Mouse (Mus musculus) forebrain, embryonic 11.5 days (tissue): ENCODE results near the gene Selenbp2. TPM values are rescaled to one million over a fixed set of nuclear protein-coding genes. Genes with fewer than 3 reads are reported as not detected.
"Not testable (repeated sequence)": the region's sequence is repeated elsewhere in the genome, so short reads cannot be mapped to it uniquely, and the experiment has no call there.

Experiments used
- ATAC-seq: fragments of 200-750 bp; cut with Nextera tagmentation; replicated peaks from 2 replicates; pipeline ENCODE4 v1.8.0; 2017; ENCODE audit warnings: moderate TSS enrichment; ENCODE audit not compliant: low FRiP score
- DNase-seq: peaks from one replicate; pipeline ENCODE4 v3.0.0-alpha.2; 2017; ENCODE audit warnings: low spot score
- H3K27ac ChIP-seq: fragments of 300-500 bp; sonication (generic); 2 replicates; pipeline ENCODE4 v1.5.1; 2014; ENCODE audit warnings: low read depth, low read length
- H3K27me3 ChIP-seq: fragments of 300-500 bp; sonication (generic); 2 replicates; pipeline ENCODE4 v1.6.1; 2014; ENCODE audit warnings: mild to moderate bottlenecking, low read length, mixed read lengths; ENCODE audit not compliant: control insufficient read depth, insufficient read depth
- H3K36me3 ChIP-seq: fragments of 300-500 bp; sonication (generic); 2 replicates; pipeline ENCODE4 v1.6.1; 2014; ENCODE audit warnings: mild to moderate bottlenecking, low read length, moderate library complexity, mixed read lengths; ENCODE audit not compliant: control insufficient read depth, insufficient read depth
- H3K4me1 ChIP-seq: fragments of 300-500 bp; sonication (generic); replicated peaks from 2 replicates; pipeline ENCODE4 v1.6.1; 2014; ENCODE audit warnings: low read length, mixed read lengths; ENCODE audit not compliant: control insufficient read depth, insufficient read depth
- H3K4me2 ChIP-seq: fragments of 300-500 bp; sonication (generic); 2 replicates; pipeline ENCODE4 v1.6.1; 2014; ENCODE audit warnings: low read depth, mild to moderate bottlenecking, low read length, moderate library complexity, mixed read lengths; ENCODE audit not compliant: severe bottlenecking
- H3K4me3 ChIP-seq: fragments of 300-500 bp; sonication (generic); 2 replicates; pipeline ENCODE4 v1.5.1; 2014; ENCODE audit warnings: low read depth, low read length
- H3K9ac ChIP-seq: fragments of 300-500 bp; sonication (generic); 2 replicates; pipeline ENCODE4 v1.6.1; 2014; ENCODE audit warnings: low read length
- H3K9me3 ChIP-seq: fragments of 300-500 bp; sonication (generic); 2 replicates; pipeline ENCODE4 v1.6.1; 2016; ENCODE audit warnings: low read length, mixed read lengths; ENCODE audit not compliant: control insufficient read depth
- WGBS: fragments of 180-500 bp; shearing (Covaris S2); extraction: QIAGEN DNeasy Blood & Tissue Kit; methylation state at CpG from one replicate; pipeline ENCODE4 v1.1.7; 2014; 5-methylcytosine and 5-hydroxymethylcytosine counted together
- polyA plus RNA-seq: library from polyadenylated mRNA; unstranded; fragments of >200 nt; fragmentation: Nextera tagmentation; extraction: Ambion mirVana; gene quantifications from 2 replicates; pipeline ENCODE4 v1.2.1, GENCODE M21; 2014

The Selenbp2 gene
- polyA plus RNA-seq, 1 experiment from 2014 or later, result not detected

DNA sequence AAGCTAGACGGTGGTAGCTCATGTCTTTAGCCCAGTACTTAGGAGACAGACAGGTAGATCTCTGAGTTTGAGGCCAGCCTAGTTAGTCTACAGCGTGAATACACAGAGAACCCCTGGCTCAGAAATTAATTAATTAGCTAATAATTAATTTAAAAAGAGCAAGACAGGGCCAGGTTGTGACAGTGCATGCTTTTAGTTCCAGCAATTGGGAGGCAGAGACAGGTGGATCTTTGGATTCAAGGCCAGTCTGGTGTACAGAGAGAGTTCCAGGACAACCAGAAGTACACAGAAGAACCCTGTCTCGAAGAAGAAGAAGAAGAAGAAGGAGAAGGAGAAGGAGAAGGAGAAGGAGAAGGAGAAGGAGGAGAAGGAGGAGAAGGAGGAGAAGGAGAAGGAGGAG lies 4.7 kb upstream of the Selenbp2 start:
- WGBS, result 77% methylated on average over 3 of the region's 3 CpGs
- H3K4me2 ChIP-seq, DNase-seq, H3K36me3 ChIP-seq, ATAC-seq, H3K27me3 ChIP-seq, H3K9ac ChIP-seq, H3K4me1 ChIP-seq, H3K27ac ChIP-seq, H3K4me3 ChIP-seq, H3K9me3 ChIP-seq: not testable (repeated sequence)

DNA sequence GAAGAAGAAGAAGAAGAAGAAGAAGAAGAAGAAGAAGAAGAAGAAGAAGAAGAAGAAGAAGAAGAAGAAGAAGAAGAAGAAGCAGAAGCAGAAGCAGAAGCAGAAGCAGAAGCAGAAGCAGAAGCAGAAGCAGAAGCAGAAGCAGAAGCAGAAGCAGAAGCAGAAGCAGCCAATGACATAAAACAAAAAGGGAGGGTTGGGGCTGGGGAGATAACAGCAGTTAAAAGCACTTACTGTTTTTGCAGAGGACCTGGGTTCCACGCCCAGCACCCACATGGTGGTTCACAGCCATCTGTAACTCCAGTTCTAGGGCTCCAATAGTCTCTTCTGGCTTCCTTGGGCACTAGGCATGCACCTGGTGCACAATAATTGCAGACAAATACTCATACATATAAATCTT lies 4.2 kb upstream of the Selenbp2 start:
- 80% methylated on average over 1 of the region's 1 CpGs for WGBS
- H3K36me3 ChIP-seq, ATAC-seq, H3K4me1 ChIP-seq, H3K9me3 ChIP-seq, H3K27me3 ChIP-seq, H3K9ac ChIP-seq, H3K27ac ChIP-seq, H3K4me3 ChIP-seq, H3K4me2 ChIP-seq, DNase-seq: not testable (repeated sequence)

DNA sequence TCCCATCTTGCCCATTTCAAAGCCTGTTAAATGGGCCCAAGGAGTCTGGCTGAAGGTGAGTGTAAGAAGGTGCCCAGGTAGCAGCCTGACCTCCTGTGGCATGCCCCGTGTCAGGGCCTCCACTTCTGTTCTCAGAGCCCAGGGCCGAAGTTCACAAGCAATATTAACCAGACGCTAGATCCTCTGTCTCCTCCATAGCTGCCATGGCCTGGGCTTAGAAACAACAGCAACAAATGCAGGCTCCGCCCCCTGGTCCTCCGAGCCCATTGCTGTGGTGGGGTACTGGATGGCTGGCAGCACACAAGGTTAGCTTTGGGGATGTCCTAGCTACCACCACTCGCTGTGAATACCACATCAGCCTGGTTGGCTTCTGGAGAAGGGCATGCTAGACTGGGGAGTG lies 3.2 kb upstream of the Selenbp2 start:
- 56% methylated on average over 6 of the region's 6 CpGs for WGBS
- not testable (repeated sequence) for H3K36me3 ChIP-seq, H3K27me3 ChIP-seq, H3K9me3 ChIP-seq, H3K4me3 ChIP-seq, H3K9ac ChIP-seq, H3K27ac ChIP-seq, H3K4me2 ChIP-seq, DNase-seq, ATAC-seq, H3K4me1 ChIP-seq

DNA sequence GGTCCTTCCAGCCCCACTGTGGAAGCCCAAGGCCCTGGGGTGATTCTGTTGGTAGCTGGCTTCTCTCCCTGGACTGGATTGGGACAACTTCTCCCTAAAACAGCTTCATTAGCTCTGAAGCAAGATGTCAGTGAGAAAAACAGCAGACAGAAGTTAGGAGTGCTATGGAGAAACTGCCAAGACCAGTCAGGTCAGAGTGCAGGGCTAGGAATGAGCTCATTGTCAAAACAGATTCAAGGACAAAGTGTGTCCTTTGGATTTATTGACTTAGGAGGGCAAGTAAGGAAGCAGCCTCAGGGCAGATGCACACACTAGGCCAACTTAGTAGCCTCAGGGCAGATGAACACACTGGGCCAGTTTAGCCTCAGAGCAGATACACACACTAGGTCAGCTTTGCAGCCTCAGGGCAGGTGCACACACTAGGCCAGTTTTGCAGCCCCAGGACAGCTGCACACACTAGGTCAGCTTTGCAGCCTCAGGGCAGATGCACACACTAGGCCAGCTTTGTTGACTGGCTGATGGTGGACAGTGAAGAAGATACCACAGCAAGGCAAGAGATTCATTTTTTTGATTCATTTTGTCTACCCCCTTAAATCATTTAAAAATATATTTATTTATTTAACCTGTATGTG lies 2.6 kb upstream of the Selenbp2 start:
- Histone ChIP-seq H3K4me2 (no peak overlapping the region), H3K4me3 (no peak overlapping the region), H3K4me1 (no peaks in the 10 kb centered on the region), H3K9ac (no peak overlapping the region), H3K27me3 (no peaks in the 10 kb centered on the region), H3K27ac (no peak overlapping the region), H3K9me3 (no peaks in the 10 kb centered on the region), H3K36me3 (no peaks in the 10 kb centered on the region)
- ATAC-seq (no peak), DNase-seq (no peak)

DNA sequence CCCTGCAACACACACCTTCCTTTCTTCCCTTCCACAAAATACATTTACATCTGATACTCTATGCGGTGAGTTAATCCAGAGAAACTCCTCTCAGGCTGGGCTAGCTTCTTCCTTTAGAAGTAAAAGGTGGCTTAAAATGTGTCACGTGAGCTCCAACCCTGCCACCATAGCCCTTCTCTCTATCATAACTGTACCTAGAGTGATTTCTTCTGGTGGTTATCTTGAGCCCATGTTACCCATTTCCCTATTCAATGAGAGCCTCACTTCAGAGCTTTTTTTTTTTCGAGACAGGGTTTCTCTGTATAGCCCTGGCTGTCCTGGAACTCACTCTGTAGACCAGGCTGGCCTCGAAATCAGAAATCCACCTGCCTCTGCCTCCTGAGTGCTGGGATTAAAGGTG lies 1.7 kb upstream of the Selenbp2 start:
- H3K4me2 ChIP-seq, H3K9me3 ChIP-seq, H3K4me3 ChIP-seq, H3K27ac ChIP-seq, ATAC-seq, H3K9ac ChIP-seq, H3K4me1 ChIP-seq, H3K36me3 ChIP-seq, H3K27me3 ChIP-seq, DNase-seq: not testable (repeated sequence)
- WGBS, result 91% methylated on average over 4 of the region's 4 CpGs

GRCm38 (mm10) chr3:94693874-94694273 lies 518 bp downstream of the Selenbp2 start:
- 75% methylated on average over 5 of the region's 8 CpGs for WGBS
- H3K9ac ChIP-seq, H3K4me1 ChIP-seq, H3K9me3 ChIP-seq, H3K27ac ChIP-seq, H3K4me2 ChIP-seq, ATAC-seq, DNase-seq, H3K27me3 ChIP-seq, H3K36me3 ChIP-seq, H3K4me3 ChIP-seq: not testable (repeated sequence)

DNA sequence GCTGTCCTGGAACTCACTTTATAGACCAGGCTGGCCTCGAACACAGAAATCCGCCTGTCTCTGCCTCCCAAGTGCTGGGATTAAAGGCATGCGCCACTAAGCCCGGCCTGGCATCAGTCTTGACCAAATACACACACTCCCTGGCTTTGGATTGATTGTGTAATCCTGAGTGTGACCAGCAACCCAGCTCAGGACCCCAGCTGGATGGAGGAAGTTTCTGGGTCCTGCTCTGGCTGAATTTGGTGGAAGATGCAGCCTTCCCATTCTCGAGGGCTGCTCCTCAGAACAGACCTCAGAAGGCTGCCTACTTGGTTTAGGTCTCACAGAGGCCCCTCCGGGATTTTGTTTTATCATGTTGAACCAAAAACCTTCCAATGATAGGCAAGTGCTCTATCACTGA lies 2.2 kb downstream of the Selenbp2 start:
- not testable (repeated sequence) for H3K9me3 ChIP-seq, H3K36me3 ChIP-seq, H3K4me1 ChIP-seq, H3K9ac ChIP-seq, DNase-seq, H3K4me3 ChIP-seq, H3K4me2 ChIP-seq, H3K27me3 ChIP-seq, ATAC-seq, H3K27ac ChIP-seq
- WGBS, result 85% methylated on average over 6 of the region's 6 CpGs

DNA sequence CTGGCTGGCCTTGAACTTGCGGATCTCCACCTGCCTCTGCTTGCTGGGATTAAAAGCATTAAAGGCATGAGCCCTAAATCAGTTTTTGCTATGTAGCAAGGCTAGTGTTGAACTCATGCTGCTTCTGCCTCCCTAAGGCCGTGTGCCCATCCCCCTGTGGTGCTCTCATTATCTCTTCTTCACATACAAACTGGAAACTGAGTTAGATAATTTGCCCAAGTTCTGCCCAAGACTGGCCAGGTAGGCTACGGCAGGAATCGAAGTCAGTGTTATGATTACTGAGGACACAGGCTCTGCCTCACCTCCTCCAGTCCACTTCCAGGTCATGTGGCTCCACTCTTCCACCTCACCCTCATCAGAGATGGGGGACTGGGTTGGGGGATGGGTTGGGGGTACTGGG lies 2.9 kb downstream of the Selenbp2 start:
- H3K27ac ChIP-seq, H3K4me3 ChIP-seq, H3K36me3 ChIP-seq, H3K9me3 ChIP-seq, H3K9ac ChIP-seq, ATAC-seq, H3K4me2 ChIP-seq, DNase-seq, H3K4me1 ChIP-seq, H3K27me3 ChIP-seq: not testable (repeated sequence)
- WGBS, result 91% methylated on average over 4 of the region's 4 CpGs

DNA sequence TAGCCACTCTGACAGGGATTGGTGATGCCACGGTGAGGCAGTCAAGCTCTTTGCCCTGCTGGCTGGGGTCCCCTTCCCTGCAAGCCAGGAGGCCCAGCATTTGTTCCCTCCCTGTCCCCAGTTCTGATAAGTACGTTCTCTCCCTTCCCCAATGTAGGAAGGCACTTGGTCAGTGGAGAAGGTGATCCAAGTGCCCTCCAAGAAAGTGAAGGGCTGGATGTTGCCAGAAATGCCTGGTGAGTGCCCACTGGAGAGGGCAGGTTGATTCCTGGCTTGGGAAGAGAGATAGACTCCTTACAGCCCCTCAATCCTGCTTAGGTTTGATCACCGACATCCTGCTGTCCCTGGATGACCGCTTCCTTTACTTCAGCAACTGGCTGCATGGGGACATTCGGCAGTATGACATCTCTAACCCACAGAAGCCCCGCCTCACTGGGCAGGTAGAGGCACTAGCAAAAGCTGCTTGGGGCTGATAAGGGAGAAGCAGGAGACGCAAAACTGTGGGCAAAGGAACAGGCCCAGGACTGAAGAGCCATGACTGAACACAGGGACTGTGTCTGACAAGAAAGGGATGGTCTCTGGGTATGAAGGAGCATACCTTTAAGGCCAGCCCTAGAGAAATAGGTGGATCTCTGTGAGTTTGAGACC lies 8.9 kb downstream of the Selenbp2 start:
- H3K4me2 ChIP-seq, ATAC-seq, H3K4me3 ChIP-seq, H3K27ac ChIP-seq, DNase-seq, H3K27me3 ChIP-seq, H3K36me3 ChIP-seq, H3K4me1 ChIP-seq, H3K9ac ChIP-seq, H3K9me3 ChIP-seq: not testable (repeated sequence)
- WGBS, result 88% methylated on average over 6 of the region's 7 CpGs
